Mouse (Mus musculus): ENCODE measurements around the gene Adgrl3.

Gene Adgrl3

GRCm38 (mm10) chr5:81019590-81020254 lies at the start of gene Adgrl3:
TSS of gene Adgrl3 (plus strand) at chr5:81020138.
- peak in 1 of 2 experiments; percentile 13 for DNase-seq (ENCODE audit: low spot score in 2 of 2)

- no peak for DNase-seq (ENCODE audit: low spot score in 2 of 2)
Observed at GRCm38 (mm10) chr5:81019166-81019565, 772 bp upstream of the Adgrl3 start.

- peak; percentile 3 to 11 for DNase-seq (ENCODE audit: low spot score in 2 of 2)
Observed at GRCm38 (mm10) chr5:81020281-81021005, 505 bp downstream of the Adgrl3 start.

- no peak for DNase-seq (ENCODE audit: low spot score in 2 of 2)
Observed at GRCm38 (mm10) chr5:81021006-81021320, 1.0 kb downstream of the Adgrl3 start.

GRCm38 (mm10) chr5:81021331-81021863 lies 1.5 kb downstream of the Adgrl3 start:
- no peak for DNase-seq (ENCODE audit: low spot score in 2 of 2)

DNA sequence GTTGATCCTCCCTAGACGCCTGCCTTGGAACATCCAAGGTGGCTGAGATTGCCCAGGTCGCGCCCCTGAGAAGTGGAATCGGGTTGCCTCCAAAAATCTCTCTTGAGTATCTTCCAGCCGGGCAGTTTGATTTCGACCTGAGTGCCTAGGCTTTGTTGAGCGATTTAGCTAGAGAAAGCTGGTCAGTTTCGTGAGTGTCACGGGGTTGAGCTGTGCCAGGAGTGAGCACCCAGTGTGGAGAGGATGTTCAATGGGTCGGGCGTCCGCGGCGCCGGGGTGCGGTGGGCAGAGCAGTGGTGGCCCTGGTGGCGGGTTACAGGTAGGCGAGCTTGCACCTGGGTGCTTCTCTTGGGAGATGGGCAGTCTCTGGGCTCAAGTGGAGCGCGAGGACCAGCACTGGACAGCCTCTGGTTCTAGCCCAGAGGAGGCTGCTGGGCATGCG lies 1.9 kb downstream of the Adgrl3 start:
- peak in 1 of 2 experiments; percentile 10 for DNase-seq (ENCODE audit: low spot score in 2 of 2)

DNA sequence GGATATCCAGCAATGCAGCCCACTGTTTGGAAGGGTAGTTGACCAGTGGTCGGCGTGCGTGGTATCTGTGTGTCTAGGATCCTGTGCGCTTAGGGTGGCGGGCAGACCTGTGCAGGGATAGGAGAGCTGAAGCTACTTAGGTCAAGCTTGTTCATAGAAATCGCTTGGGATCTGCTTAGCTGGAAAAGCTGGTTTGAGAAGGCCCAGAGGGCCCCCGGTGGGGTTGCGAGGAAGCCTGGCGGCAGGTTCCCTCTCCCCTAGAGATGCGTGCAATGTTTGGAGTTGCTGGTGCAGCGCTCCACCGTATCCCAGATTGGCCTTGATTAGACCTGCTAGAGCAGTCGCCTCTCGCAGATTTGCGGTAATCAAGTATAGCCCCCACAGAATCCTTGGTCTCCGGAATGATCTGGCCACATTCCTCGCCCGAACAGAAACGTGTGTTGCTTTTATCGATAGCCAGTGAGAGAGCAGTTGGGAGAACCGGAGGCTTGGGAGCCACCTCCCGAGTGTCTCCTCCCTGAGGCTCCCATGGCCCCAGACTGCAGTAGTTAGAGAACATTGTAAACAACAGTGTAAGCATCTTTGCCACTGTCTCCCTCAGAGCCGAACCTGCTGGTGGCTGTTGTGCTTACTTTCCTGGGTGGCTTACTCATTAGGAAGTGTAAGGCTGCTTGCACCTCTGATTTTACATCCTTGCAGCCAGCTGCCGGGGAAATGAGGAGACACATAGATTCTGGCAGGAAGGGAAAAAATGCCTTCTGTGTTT lies 2.6 kb downstream of the Adgrl3 start:
- no peak for DNase-seq (ENCODE audit: low spot score in 2 of 2)

DNA sequence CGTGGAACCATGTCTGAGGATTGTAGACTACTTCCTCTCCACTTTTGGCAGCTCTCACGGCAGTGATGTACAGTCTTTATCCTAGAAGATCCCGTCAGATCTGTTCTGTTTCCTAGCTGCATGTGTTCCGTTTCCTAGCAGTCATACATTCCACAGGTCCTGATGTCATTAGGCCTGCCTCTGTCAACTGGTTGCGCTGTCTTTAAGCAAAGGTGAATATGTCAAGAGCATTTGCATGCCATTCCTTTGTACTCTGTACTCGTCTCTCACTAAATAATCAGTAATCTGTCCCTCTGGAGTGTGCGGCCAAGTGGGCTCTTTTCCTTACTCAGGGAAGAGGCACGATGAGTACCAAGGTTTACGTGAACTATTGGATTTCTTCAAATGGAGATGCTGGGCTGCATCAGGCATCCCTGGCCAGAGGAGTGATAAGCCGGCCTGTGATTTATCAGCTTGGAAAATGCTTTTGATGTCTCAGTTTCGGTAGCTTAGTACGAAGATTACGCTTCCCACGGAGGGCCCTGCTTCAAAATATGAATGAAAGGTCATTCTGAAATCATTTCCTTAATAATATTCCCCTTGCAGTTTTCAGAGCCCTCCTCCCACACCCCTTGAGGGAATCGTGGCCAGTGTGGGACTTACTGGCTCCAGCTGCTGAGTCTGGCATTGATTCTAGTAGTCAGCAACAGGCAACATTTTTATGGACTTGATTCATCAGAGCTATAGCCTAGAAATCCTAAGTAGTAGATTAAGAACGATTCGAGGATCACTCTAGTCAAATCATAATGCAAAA lies 4.2 kb downstream of the Adgrl3 start:
- no peak for DNase-seq (ENCODE audit: low spot score in 2 of 2)

- DNase-seq (ENCODE audit: low spot score in 2 of 2) = no peak
Observed at GRCm38 (mm10) chr5:81028875-81029274, 8.9 kb downstream of the Adgrl3 start.

DNA sequence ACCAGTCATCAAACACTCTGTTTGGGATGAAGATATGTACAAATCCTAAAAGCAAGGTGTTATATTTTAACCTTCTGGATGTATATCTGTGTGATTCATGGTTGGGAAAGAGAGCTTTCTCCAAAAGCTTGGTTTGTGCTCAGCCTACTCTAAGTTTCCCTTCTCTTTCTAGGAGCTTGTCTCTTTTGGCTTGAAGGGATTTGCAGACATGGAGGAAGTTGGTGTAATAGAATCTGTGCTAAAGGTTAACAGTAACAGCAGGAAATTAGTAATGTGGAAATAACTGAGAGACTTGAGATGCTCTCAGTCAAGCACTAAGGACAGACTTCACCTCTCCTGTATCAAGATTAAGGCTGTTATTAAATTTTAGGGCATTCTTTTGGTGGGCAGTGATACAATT lies 17.2 kb downstream of the Adgrl3 start:
- DNase-seq (ENCODE audit: low spot score in 2 of 2) = no peak

DNA sequence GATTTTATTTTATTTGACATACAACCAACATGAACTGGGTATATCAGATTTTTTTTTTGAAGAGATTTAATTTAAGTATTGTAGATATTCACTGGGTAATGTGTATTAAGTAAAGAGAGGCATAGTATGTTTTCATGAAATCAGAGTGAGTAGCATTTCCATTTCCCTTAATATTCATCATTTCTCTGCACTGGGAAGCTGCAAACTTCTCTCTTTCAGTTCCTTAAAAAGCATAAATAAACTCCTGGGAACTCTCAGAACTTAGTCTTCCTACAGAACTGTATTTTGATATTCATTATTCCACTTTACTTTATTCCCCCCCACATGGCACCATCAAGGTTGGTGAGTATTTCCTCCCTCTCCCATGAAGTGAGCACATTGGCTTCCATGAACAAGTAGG lies 23.9 kb downstream of the Adgrl3 start:
- DNase-seq (ENCODE audit: low spot score in 2 of 2) = no peak

DNA sequence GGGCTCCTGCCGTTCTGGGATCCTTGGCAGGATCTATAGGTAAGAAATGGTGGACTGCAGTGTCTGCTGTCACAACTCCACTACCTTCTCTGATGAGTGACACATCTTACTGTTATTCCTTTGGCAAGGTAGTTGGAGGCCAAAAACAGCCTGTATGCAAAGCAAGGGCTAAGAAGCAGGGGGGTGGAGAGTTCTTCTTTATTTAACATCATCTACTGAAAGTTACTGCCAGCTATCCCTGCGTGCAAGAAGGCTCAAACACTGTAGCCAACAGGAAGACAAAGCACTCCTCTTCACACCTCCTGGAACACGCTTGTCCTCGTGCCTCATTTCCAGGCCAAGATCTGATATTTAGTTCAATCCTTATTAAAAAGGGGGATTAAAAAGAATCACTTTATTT lies 26.2 kb downstream of the Adgrl3 start:
- DNase-seq (ENCODE audit: low spot score in 2 of 2) = no peak

- DNase-seq (ENCODE audit: low spot score in 2 of 2) = no peak
Observed at GRCm38 (mm10) chr5:81054628-81055027, 34.7 kb downstream of the Adgrl3 start.

DNA sequence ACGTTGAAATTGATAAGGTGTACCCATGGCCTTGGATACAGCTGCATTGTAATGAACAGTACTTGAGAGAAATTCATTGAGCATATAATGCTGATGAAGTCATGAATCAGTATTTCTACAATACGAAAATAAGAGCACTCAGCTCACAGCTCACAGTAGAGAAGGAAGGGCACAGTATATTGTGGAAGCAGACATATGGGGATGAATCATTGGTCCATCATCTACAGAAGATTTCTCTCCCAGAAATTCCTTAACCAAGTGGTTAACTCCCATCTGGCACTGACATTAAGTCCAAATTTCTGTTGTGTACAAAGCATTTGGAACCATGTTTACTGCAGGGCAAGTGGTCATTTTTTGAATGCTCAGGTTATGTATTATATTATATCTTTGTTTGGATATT lies 35.3 kb downstream of the Adgrl3 start:
- no peak for DNase-seq (ENCODE audit: low spot score in 2 of 2)

DNA sequence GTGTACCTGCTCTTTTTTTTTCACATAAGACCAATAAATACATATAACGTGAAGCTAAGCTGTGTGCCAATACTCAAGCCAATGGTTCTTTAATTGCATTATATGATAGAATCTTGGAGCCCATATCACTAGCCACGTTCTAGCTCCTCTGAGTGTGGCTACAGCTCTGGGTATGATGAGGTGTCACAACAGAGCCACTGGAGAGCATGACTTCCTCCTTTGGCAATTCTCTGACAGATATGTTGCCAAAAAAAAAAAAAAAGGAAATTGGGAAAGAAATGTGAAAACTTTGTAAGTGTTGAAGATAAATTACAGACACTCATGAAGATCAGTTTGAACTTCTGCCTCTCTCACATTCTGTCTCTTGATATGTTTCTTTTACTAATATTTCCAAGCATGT lies 38.2 kb downstream of the Adgrl3 start:
- DNase-seq (ENCODE audit: low spot score in 2 of 2) = no peak

- DNase-seq (ENCODE audit: low spot score in 2 of 2) = no peak
Observed at GRCm38 (mm10) chr5:81060950-81061349, 41.0 kb downstream of the Adgrl3 start.

DNA sequence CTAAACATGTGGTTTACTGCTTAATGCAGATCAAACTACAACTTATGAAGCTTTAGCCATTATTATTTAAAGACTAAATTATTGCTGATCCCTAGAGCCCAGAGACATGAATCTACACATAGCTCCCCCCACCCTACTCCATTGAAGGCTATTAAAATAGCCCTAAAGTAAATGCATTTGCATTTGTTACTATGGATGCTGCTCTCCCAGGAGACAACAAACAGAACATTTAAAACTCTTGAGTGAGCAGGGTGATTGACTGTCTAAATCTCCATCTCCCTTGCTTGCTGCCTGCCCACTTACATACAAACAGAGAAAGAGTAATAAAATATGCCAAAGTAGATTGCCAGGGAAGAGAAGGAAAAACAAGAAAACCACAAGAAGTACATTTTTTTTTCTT lies 41.4 kb downstream of the Adgrl3 start:
- no peak for DNase-seq (ENCODE audit: low spot score in 2 of 2)

GRCm38 (mm10) chr5:81064026-81064425 lies 44.1 kb downstream of the Adgrl3 start:
- no peak for DNase-seq (ENCODE audit: low spot score in 2 of 2)

GRCm38 (mm10) chr5:81068173-81068572 lies 48.2 kb downstream of the Adgrl3 start:
- no peak for DNase-seq (ENCODE audit: low spot score in 2 of 2)

DNA sequence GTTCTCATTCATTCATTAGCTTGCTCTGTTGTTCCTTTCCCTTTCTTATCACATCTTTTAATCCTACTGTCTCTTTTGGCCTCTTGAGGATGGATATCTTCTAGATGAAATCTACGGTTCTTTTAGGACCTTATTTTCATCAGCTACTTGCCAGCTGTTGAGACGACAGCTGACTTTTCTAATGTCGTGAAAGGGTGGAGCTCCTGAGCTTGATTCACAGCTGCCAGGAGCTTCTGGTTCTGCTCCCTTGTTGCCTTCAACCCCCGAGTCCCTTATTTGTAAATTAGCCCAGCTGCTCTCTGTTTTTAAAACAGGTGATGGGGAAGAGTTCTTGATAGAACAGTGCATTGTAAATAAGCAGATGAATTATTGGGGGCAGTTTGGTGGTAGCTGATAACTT lies 48.9 kb downstream of the Adgrl3 start:
- no peak for DNase-seq (ENCODE audit: low spot score in 2 of 2)

GRCm38 (mm10) chr5:81072888-81073287 lies 53.0 kb downstream of the Adgrl3 start:
- DNase-seq (ENCODE audit: low spot score in 2 of 2) = no peak

- DNase-seq (ENCODE audit: low spot score in 2 of 2) = no peak
Observed at GRCm38 (mm10) chr5:81073875-81074274, 53.9 kb downstream of the Adgrl3 start.

Data from spleen, postnatal 10 days (tissue).